Mouse (Mus musculus): ENCODE results near the gene Fbxl14. TPM values are rescaled to one million over a fixed set of nuclear protein-coding genes. Genes with fewer than 3 reads are reported as not detected.
A peak's percentile ranks its signal among the peaks of the same experiment; 100 is the strongest.

Fbxl14 gene
- polyA plus RNA-seq, 1 experiment from 2014 or later, result 2.9 TPM

DNA sequence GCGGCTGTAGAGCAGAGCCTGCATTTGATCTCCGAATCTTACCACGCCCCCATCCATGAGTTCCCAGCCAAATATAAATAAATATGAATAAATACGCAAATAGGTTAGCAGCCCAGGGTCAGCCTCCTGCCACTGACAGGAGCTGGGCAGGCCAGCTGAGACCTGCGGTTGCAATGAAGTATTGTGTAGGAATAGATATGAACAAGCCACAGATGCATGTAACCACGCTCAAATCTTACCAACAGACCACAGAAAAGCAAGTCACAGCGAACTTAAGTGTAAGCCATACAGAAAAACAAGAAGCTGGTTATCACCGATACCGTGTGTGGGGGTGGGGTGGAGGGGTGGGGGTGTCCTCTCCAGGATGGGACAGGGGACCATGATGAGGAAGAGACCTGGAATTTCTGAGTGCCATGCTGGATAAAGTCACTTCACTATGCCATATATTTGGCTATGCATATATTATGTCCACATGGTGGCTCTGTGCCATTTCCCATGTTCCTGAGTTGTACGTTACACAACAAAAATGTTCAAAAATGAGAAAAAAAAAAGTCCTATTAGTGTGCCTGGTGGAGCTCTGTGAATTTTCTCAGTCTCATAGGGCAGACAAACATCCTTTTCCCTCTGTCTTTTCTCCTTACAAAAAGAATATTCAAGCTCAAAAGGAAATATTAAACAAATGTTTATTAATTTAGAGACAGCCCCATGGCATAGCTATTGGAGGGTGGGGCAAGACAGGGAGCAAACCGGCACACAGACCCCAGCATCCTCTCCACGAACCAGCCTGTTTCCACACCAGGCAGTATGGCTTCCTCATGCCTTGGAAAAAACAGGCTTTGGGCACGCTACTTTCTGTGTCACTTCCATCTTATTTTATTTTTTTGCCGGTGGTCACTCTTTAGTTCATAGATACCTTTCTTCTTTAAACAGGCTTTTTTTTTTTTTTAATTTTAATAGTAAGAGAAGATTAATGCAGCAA is 28.2 kb upstream of the Fbxl14 start:
- H3K9me3 ChIP-seq (ENCODE audit: control insufficient read depth, low read length), result no peaks in the 10 kb centered on the region
- no peaks in the 10 kb centered on the region for H3K27me3 ChIP-seq (ENCODE audit: control insufficient read depth, insufficient read depth, low read length)
- peak overlapping the region; percentile 62 for H3K4me2 ChIP-seq (replicated peaks; ENCODE audit: low read depth)
- no peaks in the 10 kb centered on the region for H3K36me3 ChIP-seq (ENCODE audit: control insufficient read depth, insufficient read depth, low read length)
- no peak for DNase-seq (ENCODE audit: low spot score)
- ATAC-seq (ENCODE audit: low FRiP score, low TSS enrichment), result no peak
- no peak overlapping the region for H3K9ac ChIP-seq (ENCODE audit: low read length)
- 0 out of 2 replicates have a peak, but pooled peaks cover 3% of the 10 kb centered on the region for H3K4me1 ChIP-seq (replicated peaks; ENCODE audit: control insufficient read depth, insufficient read depth)
- H3K4me3 ChIP-seq (ENCODE audit: low read depth, low read length), result peak overlapping the region; percentile 37; the same call in 1 of the 2 replicates
- H3K27ac ChIP-seq (replicated peaks), result no peak overlapping the region
- TF ChIP-seq EP300 (optimal IDR thresholded peaks at IDR 0.05) (no peak), CTCF (IDR thresholded peaks at IDR 0.05; ENCODE audit: low read depth) (no peak)
- 42% methylated on average over 14 of the region's 14 CpGs for WGBS

DNA sequence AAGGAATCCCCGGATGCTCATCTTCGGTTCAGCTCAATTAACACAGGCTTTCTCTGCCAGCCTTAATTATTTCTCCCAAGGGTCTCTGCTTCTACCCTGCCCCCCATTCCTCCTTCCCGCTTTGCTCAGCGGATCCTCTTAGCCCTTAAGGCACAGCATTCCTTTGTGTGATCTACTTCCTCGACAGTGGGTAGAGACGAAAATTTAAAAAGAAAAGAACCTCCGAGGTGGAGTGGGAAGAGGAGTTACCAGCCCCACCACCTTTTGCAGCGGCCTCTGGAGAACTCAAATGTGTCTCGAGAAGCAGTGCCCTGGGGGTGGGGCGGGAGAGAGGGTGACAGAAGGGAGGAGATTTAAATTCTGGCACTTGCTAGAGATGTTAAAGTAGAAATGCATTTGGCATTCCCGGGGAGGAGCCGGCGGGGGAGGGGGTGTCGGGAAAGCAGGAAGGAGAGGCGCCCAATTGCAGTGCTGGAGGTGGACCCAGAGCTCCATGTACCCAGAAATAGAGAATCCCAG is 27.4 kb upstream of the Fbxl14 start:
- H3K9ac ChIP-seq (ENCODE audit: low read length), result peak overlapping the region; percentile 55
- H3K4me1 ChIP-seq (replicated peaks; ENCODE audit: control insufficient read depth, insufficient read depth), result 0 out of 2 replicates have a peak, but pooled peaks cover 3% of the 10 kb centered on the region
- no peaks in the 10 kb centered on the region for H3K27me3 ChIP-seq (ENCODE audit: control insufficient read depth, insufficient read depth, low read length)
- TF ChIP-seq CTCF (IDR thresholded peaks at IDR 0.05; ENCODE audit: low read depth) (no peak), EP300 (optimal IDR thresholded peaks at IDR 0.05) (no peak)
- peak overlapping the region; percentile 40; the same call in 1 of the 2 replicates for H3K27ac ChIP-seq (replicated peaks)
- peak overlapping the region; percentile 37 for H3K4me3 ChIP-seq (ENCODE audit: low read depth, low read length)
- peak overlapping the region; percentile 62 for H3K4me2 ChIP-seq (replicated peaks; ENCODE audit: low read depth)
- WGBS, result 5% methylated on average over 15 of the region's 15 CpGs
- no peaks in the 10 kb centered on the region for H3K36me3 ChIP-seq (ENCODE audit: control insufficient read depth, insufficient read depth, low read length)
- ATAC-seq (ENCODE audit: low FRiP score, low TSS enrichment) (peak; percentile 28; the same call in 1 of the 2 replicates), DNase-seq (ENCODE audit: low spot score) (peak; percentile 68)
- no peaks in the 10 kb centered on the region for H3K9me3 ChIP-seq (ENCODE audit: control insufficient read depth, low read length)

DNA sequence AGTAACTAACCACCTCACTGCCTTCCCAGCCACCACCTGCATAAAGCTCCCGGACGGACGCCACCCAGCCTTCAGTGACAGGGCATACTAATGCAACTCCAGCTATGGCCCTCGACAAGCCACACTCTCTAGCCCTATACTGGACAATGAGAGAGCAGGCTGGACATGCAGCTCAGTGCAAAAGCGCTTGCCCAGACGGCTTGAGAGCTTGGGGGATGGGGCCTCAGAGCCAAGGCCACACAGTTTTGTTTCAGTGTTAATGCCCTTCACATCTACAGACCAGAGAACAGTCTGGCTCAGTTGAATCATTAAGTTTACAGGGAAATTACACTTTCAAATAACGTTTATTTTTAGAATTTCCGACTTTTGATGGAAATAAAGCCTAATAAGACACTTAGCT is 21.3 kb upstream of the Fbxl14 start:
- 67% methylated on average over 8 of the region's 8 CpGs for WGBS
- ATAC-seq (ENCODE audit: low FRiP score, low TSS enrichment) (no peak), DNase-seq (ENCODE audit: low spot score) (no peak)
- Histone ChIP-seq H3K4me1 (replicated peaks; ENCODE audit: control insufficient read depth, insufficient read depth) (no peaks in the 10 kb centered on the region), H3K9ac (ENCODE audit: low read length) (no peak overlapping the region), H3K27ac (replicated peaks) (no peak overlapping the region), H3K9me3 (ENCODE audit: control insufficient read depth, low read length) (no peaks in the 10 kb centered on the region), H3K27me3 (ENCODE audit: control insufficient read depth, insufficient read depth, low read length) (no peaks in the 10 kb centered on the region), H3K4me3 (ENCODE audit: low read depth, low read length) (no peak overlapping the region), H3K36me3 (ENCODE audit: control insufficient read depth, insufficient read depth, low read length) (no peaks in the 10 kb centered on the region), H3K4me2 (replicated peaks; ENCODE audit: low read depth) (no peak overlapping the region)
- TF ChIP-seq CTCF (IDR thresholded peaks at IDR 0.05; ENCODE audit: low read depth) (no peak), EP300 (optimal IDR thresholded peaks at IDR 0.05) (no peak)

DNA sequence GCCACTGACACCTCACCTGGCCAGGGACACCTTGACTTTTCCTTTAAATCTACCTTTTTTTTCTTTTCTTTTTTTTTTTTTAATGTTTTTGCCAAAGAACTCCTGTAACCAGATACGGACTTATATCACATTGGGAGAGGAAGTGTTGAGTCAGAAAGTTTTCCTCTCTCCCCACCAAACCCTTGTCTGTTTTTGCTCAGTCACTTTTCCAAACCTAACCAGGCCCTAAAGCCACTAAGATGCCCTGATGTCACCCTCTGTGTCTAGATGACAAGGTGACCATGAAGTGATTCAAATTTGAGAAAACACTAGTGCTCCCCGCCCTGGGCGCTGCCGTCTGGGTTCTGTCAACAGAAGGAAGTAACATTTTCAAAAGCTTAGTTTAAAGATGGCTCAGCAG is 20.4 kb upstream of the Fbxl14 start:
- no peaks in the 10 kb centered on the region for H3K36me3 ChIP-seq (ENCODE audit: control insufficient read depth, insufficient read depth, low read length)
- no peak overlapping the region for H3K4me3 ChIP-seq (ENCODE audit: low read depth, low read length)
- no peak overlapping the region for H3K9ac ChIP-seq (ENCODE audit: low read length)
- no peaks in the 10 kb centered on the region for H3K9me3 ChIP-seq (ENCODE audit: control insufficient read depth, low read length)
- ATAC-seq (ENCODE audit: low FRiP score, low TSS enrichment) (no peak), DNase-seq (ENCODE audit: low spot score) (no peak)
- H3K27ac ChIP-seq (replicated peaks), result no peak overlapping the region
- TF ChIP-seq EP300 (optimal IDR thresholded peaks at IDR 0.05), result no peak
- no peak for TF ChIP-seq CTCF (IDR thresholded peaks at IDR 0.05; ENCODE audit: low read depth)
- H3K4me1 ChIP-seq (replicated peaks; ENCODE audit: control insufficient read depth, insufficient read depth), result no peaks in the 10 kb centered on the region
- no peaks in the 10 kb centered on the region for H3K27me3 ChIP-seq (ENCODE audit: control insufficient read depth, insufficient read depth, low read length)
- WGBS, result 49% methylated on average over 4 of the region's 4 CpGs
- no peak overlapping the region for H3K4me2 ChIP-seq (replicated peaks; ENCODE audit: low read depth)

DNA sequence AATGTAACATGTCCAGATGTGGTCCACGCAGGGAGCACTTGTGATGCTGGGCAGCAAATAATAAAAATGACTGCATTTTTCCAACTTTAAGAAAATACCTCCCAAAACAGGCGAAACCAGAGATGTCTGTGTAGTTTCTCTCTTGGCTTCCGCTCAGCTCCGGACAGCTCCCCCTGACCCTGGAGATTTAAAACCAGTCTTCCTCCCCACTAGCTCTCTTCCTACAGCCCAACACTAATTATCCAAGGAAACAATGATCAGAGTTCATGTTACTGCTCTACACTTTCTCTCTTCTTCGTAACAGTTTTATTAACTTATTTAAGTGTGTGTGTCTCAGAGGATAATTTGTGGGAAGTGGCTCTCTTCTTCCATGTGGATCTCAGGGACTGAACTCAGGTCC is 19.1 kb upstream of the Fbxl14 start:
- 77% methylated on average over 5 of the region's 5 CpGs for WGBS

DNA sequence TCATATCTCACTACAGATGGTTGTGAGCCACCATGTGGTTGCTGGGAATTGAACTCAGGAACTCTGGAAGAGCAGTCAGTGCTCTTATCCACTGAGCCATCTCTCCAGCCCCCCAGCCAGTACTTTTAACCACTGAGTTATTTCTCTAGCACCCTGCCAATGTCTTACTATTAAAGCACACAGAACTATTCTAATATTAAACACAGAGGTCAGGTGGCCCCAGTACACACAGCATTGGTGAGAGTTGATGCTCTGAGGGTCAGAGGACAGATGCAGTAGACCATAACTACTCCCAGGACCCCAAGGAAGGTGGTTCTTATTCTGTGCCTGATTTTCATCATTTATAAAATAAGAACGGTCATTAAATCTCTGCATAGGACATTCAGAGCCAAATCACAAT is 13.3 kb upstream of the Fbxl14 start:
- WGBS, result 88% methylated on average over 1 of the region's 1 CpGs
- no peaks in the 10 kb centered on the region for H3K27me3 ChIP-seq (ENCODE audit: control insufficient read depth, insufficient read depth, low read length)
- TF ChIP-seq EP300 (optimal IDR thresholded peaks at IDR 0.05) (no peak), CTCF (IDR thresholded peaks at IDR 0.05; ENCODE audit: low read depth) (no peak)
- H3K4me3 ChIP-seq (ENCODE audit: low read depth, low read length), result no peak overlapping the region
- no peak overlapping the region for H3K27ac ChIP-seq (replicated peaks)
- H3K9me3 ChIP-seq (ENCODE audit: control insufficient read depth, low read length), result no peaks in the 10 kb centered on the region
- DNase-seq (ENCODE audit: low spot score), result no peak
- no peak overlapping the region for H3K9ac ChIP-seq (ENCODE audit: low read length)
- no peak overlapping the region for H3K4me2 ChIP-seq (replicated peaks; ENCODE audit: low read depth)
- H3K4me1 ChIP-seq (replicated peaks; ENCODE audit: control insufficient read depth, insufficient read depth), result peaks cover 6% of the 10 kb centered on the region; the same call in 1 of the 2 replicates
- ATAC-seq (ENCODE audit: low FRiP score, low TSS enrichment), result no peak
- H3K36me3 ChIP-seq (ENCODE audit: control insufficient read depth, insufficient read depth, low read length), result no peaks in the 10 kb centered on the region

More for the DNA sequence above, 19.1 kb upstream of the Fbxl14 start:
- no peaks in the 10 kb centered on the region for H3K9me3 ChIP-seq (ENCODE audit: control insufficient read depth, low read length)
- DNase-seq (ENCODE audit: low spot score), result no peak
- no peak overlapping the region for H3K4me2 ChIP-seq (replicated peaks; ENCODE audit: low read depth)
- no peaks in the 10 kb centered on the region for H3K36me3 ChIP-seq (ENCODE audit: control insufficient read depth, insufficient read depth, low read length)
- no peak overlapping the region for H3K4me3 ChIP-seq (ENCODE audit: low read depth, low read length)
- no peaks in the 10 kb centered on the region for H3K27me3 ChIP-seq (ENCODE audit: control insufficient read depth, insufficient read depth, low read length)
- H3K27ac ChIP-seq (replicated peaks), result no peak overlapping the region
- no peak overlapping the region for H3K9ac ChIP-seq (ENCODE audit: low read length)
- ATAC-seq (ENCODE audit: low FRiP score, low TSS enrichment), result no peak
- TF ChIP-seq CTCF (IDR thresholded peaks at IDR 0.05; ENCODE audit: low read depth), result no peak
- TF ChIP-seq EP300 (optimal IDR thresholded peaks at IDR 0.05), result no peak
- H3K4me1 ChIP-seq (replicated peaks; ENCODE audit: control insufficient read depth, insufficient read depth), result no peaks in the 10 kb centered on the region

All from stomach, postnatal 0 days (tissue).